Mouse (Mus musculus) C2C12 (cell line): ENCODE results near the gene St3gal4.

Source experiments
- CEBPB ChIP-seq: IDR thresholded peaks from one replicate; pipeline ENCODE4 v1.6.1; 2011; ENCODE audit warnings: low read depth, mild to moderate bottlenecking, control low read depth, moderate library complexity
- CTCF ChIP-seq: IDR thresholded peaks from one replicate; pipeline ENCODE4 v1.5.1; 2011; ENCODE audit not compliant: control insufficient read depth, insufficient read depth, insufficient read length
- FOSL1 ChIP-seq: IDR thresholded peaks from one replicate; pipeline ENCODE4 v1.8.0; 2011; ENCODE audit warnings: mild to moderate bottlenecking, low read length; ENCODE audit not compliant: poor library complexity, insufficient read depth, severe bottlenecking
- MAX ChIP-seq: IDR thresholded peaks from one replicate; pipeline ENCODE4 v1.6.1; 2011; ENCODE audit warnings: mild to moderate bottlenecking, control low read depth
- MYOD1 ChIP-seq: IDR thresholded peaks from one replicate; pipeline ENCODE4 v1.6.1; 2011; ENCODE audit warnings: low read depth; ENCODE audit not compliant: control insufficient read depth, insufficient read length
- MYOG ChIP-seq: IDR thresholded peaks from one replicate; pipeline ENCODE4 v1.6.1; 2011; ENCODE audit not compliant: control insufficient read depth, insufficient read length; ENCODE audit errors: extremely low read depth
- USF1 ChIP-seq: IDR thresholded peaks from one replicate; pipeline ENCODE4 v1.6.1; 2011; ENCODE audit warnings: low read depth, mild to moderate bottlenecking, control low read depth, moderate library complexity

- TF ChIP-seq MYOG: no peak
- TF ChIP-seq CTCF: no peak
- no peak for TF ChIP-seq USF1
- TF ChIP-seq CEBPB: no peak
- no peak for TF ChIP-seq FOSL1
- no peak for TF ChIP-seq MYOD1
- no peak for TF ChIP-seq MAX
Observed at GRCm38 (mm10) chr9:35024591-35025496, 94.2 kb downstream of the St3gal4 start.
